Mouse (Mus musculus): ENCODE data around the gene Slc30a1.

Gene Slc30a1

DNA sequence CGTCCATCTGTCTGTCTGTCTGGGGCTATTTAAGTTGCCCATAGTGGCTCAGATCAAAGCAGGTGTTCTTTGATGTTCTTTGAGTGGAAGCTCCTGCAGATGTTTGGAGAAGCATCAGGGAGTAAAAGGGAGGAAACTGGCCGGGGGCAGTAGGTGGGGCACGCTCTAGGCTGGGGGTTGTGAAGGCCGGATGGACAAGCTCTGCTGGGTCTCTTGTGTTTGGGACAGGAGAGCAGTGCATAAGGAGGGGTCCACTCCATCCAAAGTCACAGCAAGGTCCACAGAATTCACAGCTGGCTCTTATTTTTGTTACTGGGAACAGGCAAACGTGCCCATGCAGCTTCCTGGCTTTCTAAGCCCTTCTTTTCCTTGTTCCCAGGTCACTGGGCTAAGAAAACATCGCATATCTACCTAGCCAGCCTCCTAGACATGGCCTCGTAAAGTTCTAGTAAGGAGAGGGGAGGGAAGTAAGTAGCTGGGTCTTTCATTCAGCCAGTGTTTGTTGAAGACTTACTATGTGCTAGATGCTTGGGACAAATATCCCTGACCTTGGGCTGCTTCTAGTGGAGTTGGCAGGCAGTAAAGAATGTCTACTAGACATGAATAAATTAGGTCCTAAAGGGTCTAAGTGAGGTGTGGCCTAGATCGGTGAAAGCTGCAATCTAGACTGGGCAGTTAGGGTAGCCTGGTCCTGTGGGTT, 25.9 kb downstream of the Slc30a1 start:
- peak overlapping the region; percentile 33 for H3K4me3 ChIP-seq (replicated peaks; ENCODE audit: low read length)
- H3K4me1 ChIP-seq (replicated peaks; ENCODE audit: low read depth, low read length), result peaks cover 58% of the 10 kb centered on the region
- no peak for TF ChIP-seq NANOG (IDR thresholded peaks at IDR 0.05; ENCODE audit: borderline replicate concordance, low read length)
- TF ChIP-seq POU5F1 (IDR thresholded peaks at IDR 0.05; ENCODE audit: borderline replicate concordance, low read length), result no peak
- no peak for TF ChIP-seq CTCF (conservative IDR thresholded peaks at IDR 0.05; ENCODE audit: low read length)
- no peaks in the 10 kb centered on the region for H3K9me3 ChIP-seq (ENCODE audit: low read length)
- H3K27me3 ChIP-seq (ENCODE audit: insufficient read depth, low read length), result no peaks in the 10 kb centered on the region
- H3K36me3 ChIP-seq (ENCODE audit: insufficient read depth, low read length), result no peaks in the 10 kb centered on the region

GRCm38 (mm10) chr1:191932986-191933632, 26.5 kb downstream of the Slc30a1 start:
- peak overlapping the region; percentile 13; the same call in 1 of the 2 replicates for H3K4me3 ChIP-seq (replicated peaks; ENCODE audit: low read length)
- H3K36me3 ChIP-seq (ENCODE audit: insufficient read depth, low read length), result no peaks in the 10 kb centered on the region
- no peaks in the 10 kb centered on the region for H3K27me3 ChIP-seq (ENCODE audit: insufficient read depth, low read length)
- no peaks in the 10 kb centered on the region for H3K9me3 ChIP-seq (ENCODE audit: low read length)
- peaks cover 51% of the 10 kb centered on the region for H3K4me1 ChIP-seq (replicated peaks; ENCODE audit: low read depth, low read length)
- no peak for TF ChIP-seq CTCF (conservative IDR thresholded peaks at IDR 0.05; ENCODE audit: low read length)
- TF ChIP-seq POU5F1 (IDR thresholded peaks at IDR 0.05; ENCODE audit: borderline replicate concordance, low read length), result no peak
- TF ChIP-seq NANOG (IDR thresholded peaks at IDR 0.05; ENCODE audit: borderline replicate concordance, low read length), result no peak

DNA sequence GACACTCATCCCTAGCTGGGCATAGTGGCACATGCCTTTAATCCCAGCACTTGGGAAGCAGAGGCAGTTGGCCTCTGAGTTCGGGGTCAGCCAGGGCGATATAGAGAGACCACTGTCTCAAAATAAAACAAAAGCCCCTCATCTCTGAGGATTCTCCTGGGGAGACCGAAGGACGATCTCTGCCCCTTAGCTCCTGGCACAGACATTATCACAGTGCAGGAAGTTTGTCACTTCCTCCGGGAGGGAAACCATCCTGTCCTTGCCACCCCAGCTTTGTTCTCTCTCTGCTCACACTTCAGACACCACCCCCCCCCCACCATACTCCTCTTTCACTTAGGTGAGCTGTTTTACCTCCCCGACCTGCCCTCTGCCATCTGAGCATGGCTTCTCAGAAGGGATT, 37.1 kb downstream of the Slc30a1 start:
- Histone ChIP-seq H3K36me3 (ENCODE audit: insufficient read depth, low read length) (peaks cover 4% of the 10 kb centered on the region; the same call in 1 of the 2 replicates), H3K9me3 (ENCODE audit: low read length) (no peaks in the 10 kb centered on the region), H3K4me3 (replicated peaks; ENCODE audit: low read length) (no peak overlapping the region), H3K27me3 (ENCODE audit: insufficient read depth, low read length) (no peaks in the 10 kb centered on the region), H3K4me1 (replicated peaks; ENCODE audit: low read depth, low read length) (peaks cover 58% of the 10 kb centered on the region)
- TF ChIP-seq NANOG (IDR thresholded peaks at IDR 0.05; ENCODE audit: borderline replicate concordance, low read length) (no peak), CTCF (conservative IDR thresholded peaks at IDR 0.05; ENCODE audit: low read length) (no peak), POU5F1 (IDR thresholded peaks at IDR 0.05; ENCODE audit: borderline replicate concordance, low read length) (no peak)

DNA sequence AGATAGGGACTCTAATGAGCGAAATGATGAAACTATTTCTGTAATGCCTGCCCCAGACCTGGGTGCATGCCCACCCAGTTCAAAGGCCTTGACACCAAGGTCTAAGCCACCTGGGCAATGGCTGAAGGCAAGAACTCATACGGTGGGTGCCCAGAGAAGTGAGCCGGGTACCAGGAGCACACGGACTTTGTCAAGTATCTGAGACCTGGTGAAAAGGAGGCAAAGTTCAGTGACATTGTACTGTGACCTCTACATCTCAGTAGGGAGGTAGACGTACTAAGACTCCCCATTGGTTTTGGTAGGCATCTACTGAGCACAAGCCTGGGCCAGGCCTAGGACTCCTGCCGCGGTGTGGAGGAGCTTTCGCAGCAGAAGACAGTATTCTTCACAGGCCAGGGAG, 38.8 kb downstream of the Slc30a1 start:
- no peak for TF ChIP-seq NANOG (IDR thresholded peaks at IDR 0.05; ENCODE audit: borderline replicate concordance, low read length)
- H3K4me1 ChIP-seq (replicated peaks; ENCODE audit: low read depth, low read length), result peaks cover 62% of the 10 kb centered on the region
- H3K27me3 ChIP-seq (ENCODE audit: insufficient read depth, low read length), result no peaks in the 10 kb centered on the region
- H3K9me3 ChIP-seq (ENCODE audit: low read length), result no peaks in the 10 kb centered on the region
- H3K36me3 ChIP-seq (ENCODE audit: insufficient read depth, low read length), result peaks cover 4% of the 10 kb centered on the region; the same call in 1 of the 2 replicates
- peak overlapping the region; percentile 71 for H3K4me3 ChIP-seq (replicated peaks; ENCODE audit: low read length)

GRCm38 (mm10) chr1:191945756-191946155, 39.2 kb downstream of the Slc30a1 start:
- Histone ChIP-seq H3K4me3 (replicated peaks; ENCODE audit: low read length) (peak overlapping the region; percentile 71), H3K4me1 (replicated peaks; ENCODE audit: low read depth, low read length) (peaks cover 62% of the 10 kb centered on the region), H3K27me3 (ENCODE audit: insufficient read depth, low read length) (no peaks in the 10 kb centered on the region), H3K36me3 (ENCODE audit: insufficient read depth, low read length) (peaks cover 4% of the 10 kb centered on the region; the same call in 1 of the 2 replicates), H3K9me3 (ENCODE audit: low read length) (no peaks in the 10 kb centered on the region)
- TF ChIP-seq CTCF (conservative IDR thresholded peaks at IDR 0.05; ENCODE audit: low read length) (no peak), NANOG (IDR thresholded peaks at IDR 0.05; ENCODE audit: borderline replicate concordance, low read length) (no peak), POU5F1 (IDR thresholded peaks at IDR 0.05; ENCODE audit: borderline replicate concordance, low read length) (no peak)

GRCm38 (mm10) chr1:191946261-191946660, 39.7 kb downstream of the Slc30a1 start:
- peaks cover 62% of the 10 kb centered on the region for H3K4me1 ChIP-seq (replicated peaks; ENCODE audit: low read depth, low read length)
- peaks cover 4% of the 10 kb centered on the region; the same call in 1 of the 2 replicates for H3K36me3 ChIP-seq (ENCODE audit: insufficient read depth, low read length)
- TF ChIP-seq NANOG (IDR thresholded peaks at IDR 0.05; ENCODE audit: borderline replicate concordance, low read length) (peak; percentile 18; the same call in 1 of the 2 replicates), POU5F1 (IDR thresholded peaks at IDR 0.05; ENCODE audit: borderline replicate concordance, low read length) (no peak)
- no peaks in the 10 kb centered on the region for H3K27me3 ChIP-seq (ENCODE audit: insufficient read depth, low read length)
- peak overlapping the region; percentile 71 for H3K4me3 ChIP-seq (replicated peaks; ENCODE audit: low read length)
- no peaks in the 10 kb centered on the region for H3K9me3 ChIP-seq (ENCODE audit: low read length)

DNA sequence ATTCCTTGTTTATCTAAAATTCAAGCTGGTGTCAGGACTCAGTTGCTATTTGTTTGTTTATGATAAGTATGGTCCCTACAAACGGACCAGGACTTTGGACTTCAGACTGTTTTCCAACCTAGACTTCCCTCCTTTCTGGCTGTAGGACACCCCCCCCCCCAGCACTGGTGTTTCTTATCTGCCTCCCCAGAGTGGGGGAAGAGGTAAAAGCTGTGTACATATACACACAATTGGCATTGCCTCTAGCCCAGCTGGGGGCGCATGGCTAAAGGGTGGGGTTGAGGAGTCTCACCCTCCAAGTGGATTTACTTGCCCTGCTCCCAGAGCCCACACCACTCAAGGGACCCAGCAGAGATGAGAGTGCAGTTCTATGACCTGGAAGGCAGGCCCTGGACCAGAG, 40.3 kb downstream of the Slc30a1 start:
- H3K4me3 ChIP-seq (replicated peaks; ENCODE audit: low read length), result peak overlapping the region; percentile 71
- H3K27me3 ChIP-seq (ENCODE audit: insufficient read depth, low read length), result no peaks in the 10 kb centered on the region
- H3K36me3 ChIP-seq (ENCODE audit: insufficient read depth, low read length), result peaks cover 4% of the 10 kb centered on the region; the same call in 1 of the 2 replicates
- H3K9me3 ChIP-seq (ENCODE audit: low read length), result no peaks in the 10 kb centered on the region
- peaks cover 62% of the 10 kb centered on the region for H3K4me1 ChIP-seq (replicated peaks; ENCODE audit: low read depth, low read length)
- no peak for TF ChIP-seq POU5F1 (IDR thresholded peaks at IDR 0.05; ENCODE audit: borderline replicate concordance, low read length)
- TF ChIP-seq NANOG (IDR thresholded peaks at IDR 0.05; ENCODE audit: borderline replicate concordance, low read length), result no peak
- no peak for TF ChIP-seq CTCF (conservative IDR thresholded peaks at IDR 0.05; ENCODE audit: low read length)

DNA sequence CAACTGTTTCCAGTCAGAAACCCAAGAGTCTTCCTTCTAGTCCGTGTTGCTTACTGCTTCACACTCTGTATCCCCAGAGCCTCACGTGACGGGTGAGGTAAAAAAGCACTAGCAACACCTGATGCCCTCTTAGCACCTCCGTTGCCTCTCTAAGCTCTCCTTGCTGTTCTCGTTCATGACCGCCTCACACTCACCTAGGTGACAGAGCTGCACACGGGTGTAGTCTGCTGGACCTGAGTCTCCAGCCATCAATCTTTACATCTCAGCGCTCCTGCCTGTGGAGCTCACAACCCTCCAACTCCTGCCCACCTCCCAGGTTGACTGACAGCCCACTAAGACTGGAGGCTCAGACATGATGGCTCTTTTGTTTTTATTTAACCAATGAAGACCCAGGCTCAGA, 41.2 kb downstream of the Slc30a1 start:
- Histone ChIP-seq H3K27me3 (ENCODE audit: insufficient read depth, low read length) (no peaks in the 10 kb centered on the region), H3K4me3 (replicated peaks; ENCODE audit: low read length) (peak overlapping the region; percentile 71), H3K4me1 (replicated peaks; ENCODE audit: low read depth, low read length) (peaks cover 58% of the 10 kb centered on the region), H3K36me3 (ENCODE audit: insufficient read depth, low read length) (peaks cover 4% of the 10 kb centered on the region; the same call in 1 of the 2 replicates), H3K9me3 (ENCODE audit: low read length) (no peaks in the 10 kb centered on the region)
- TF ChIP-seq NANOG (IDR thresholded peaks at IDR 0.05; ENCODE audit: borderline replicate concordance, low read length) (no peak), CTCF (conservative IDR thresholded peaks at IDR 0.05; ENCODE audit: low read length) (no peak), POU5F1 (IDR thresholded peaks at IDR 0.05; ENCODE audit: borderline replicate concordance, low read length) (no peak)

Measured in E14TG2a.4 (cell line).